Mouse (Mus musculus): Measurements from ENCODE around the gene Mars. TPM values are rescaled to one million over a fixed set of nuclear protein-coding genes. Genes with fewer than 3 reads are reported as not detected.

The Mars gene
- polyA plus RNA-seq, 1 experiment from 2014 or later: 132 TPM

DNA sequence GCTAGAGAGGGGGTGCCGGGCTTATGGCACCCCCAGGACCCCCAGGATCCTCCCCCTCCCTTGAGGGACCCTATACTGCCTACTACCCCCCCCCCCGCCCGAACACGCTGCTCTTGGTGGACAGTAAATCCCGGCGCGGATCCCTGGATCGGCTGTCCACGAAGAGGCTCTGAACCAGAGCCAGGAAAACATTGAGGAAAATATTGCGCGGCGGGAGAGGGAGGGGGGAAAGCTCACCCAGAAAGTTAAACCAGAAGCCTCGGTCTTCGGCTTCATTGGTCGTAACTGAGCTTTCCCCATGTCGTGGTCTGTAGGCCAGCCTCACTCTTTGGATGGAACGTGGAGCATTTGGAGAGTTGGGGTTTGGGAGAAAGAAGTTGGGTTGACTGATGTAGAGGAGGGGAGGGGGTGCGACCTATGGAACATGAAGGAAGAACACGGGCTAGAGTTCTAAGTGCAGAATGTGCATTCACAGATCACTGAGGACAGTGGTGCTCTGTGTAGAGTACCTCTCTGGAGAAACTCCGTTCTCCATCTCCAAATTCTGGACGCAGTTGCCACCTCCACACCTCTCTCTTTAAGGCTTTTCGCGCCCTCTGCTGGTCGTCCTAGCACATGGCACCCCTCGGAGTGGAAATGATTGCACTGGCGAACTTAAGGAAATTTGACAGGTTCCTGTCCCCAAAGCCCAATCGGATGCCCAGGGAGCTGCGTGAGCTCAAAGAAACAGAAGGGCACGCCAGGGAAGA is 30.5 kb upstream of the Mars start, which contains the start of gene Gli1:
Gli1 (minus strand) TSS at position 84 of the 749 bp plus-strand sequence.
- peak; percentile 48 for ATAC-seq (ENCODE audit: insufficient read depth)
- H3K27me3 ChIP-seq (ENCODE audit: insufficient read depth, low read length): peaks cover 15% of the 10 kb centered on the region; the same call in 1 of the 2 replicates
- H3K4me3 ChIP-seq (ENCODE audit: low read depth, low read length): peak within 1 kb of the TSS; percentile 57
- TF ChIP-seq CTCF (IDR thresholded peaks at IDR 0.05; ENCODE audit: low read depth): peak; percentile 95
- no peaks in the 10 kb centered on the region for H3K9me3 ChIP-seq (ENCODE audit: low read depth, low read length)
- H3K36me3 ChIP-seq (ENCODE audit: insufficient read depth): peaks cover 12% of the 10 kb centered on the region
- under 1% methylated on average over 29 of the region's 29 CpGs for WGBS
- peak within 1 kb of the TSS; percentile 66 for H3K9ac ChIP-seq
- no peaks in the 10 kb centered on the region for H3K4me1 ChIP-seq (ENCODE audit: insufficient read depth)
- H3K4me2 ChIP-seq: peak within 1 kb of the TSS; percentile 88
- peak; percentile 95 for DNase-seq
- H3K27ac ChIP-seq (ENCODE audit: low read depth): peak within 1 kb of the TSS; percentile 96

DNA sequence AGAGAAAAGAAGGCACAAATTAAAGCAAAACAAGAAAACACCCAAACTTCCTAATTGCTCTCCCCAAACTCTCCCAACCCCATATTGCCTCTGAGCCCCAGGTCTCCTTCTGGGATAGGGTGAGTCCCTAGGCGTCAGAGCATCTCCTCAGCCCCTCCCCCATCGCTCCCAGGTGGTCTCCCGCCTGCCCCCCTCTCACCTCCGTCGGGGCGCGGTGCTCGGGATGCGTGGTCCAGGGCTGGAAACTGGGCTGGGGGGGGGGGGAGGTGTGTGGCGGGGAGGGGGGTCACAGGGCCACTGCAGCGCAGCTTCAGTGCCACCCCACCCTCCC is 29.7 kb upstream of the Mars start:
- WGBS: 0% methylated on average over 11 of the region's 11 CpGs
- peak; percentile 59 for DNase-seq

DNA sequence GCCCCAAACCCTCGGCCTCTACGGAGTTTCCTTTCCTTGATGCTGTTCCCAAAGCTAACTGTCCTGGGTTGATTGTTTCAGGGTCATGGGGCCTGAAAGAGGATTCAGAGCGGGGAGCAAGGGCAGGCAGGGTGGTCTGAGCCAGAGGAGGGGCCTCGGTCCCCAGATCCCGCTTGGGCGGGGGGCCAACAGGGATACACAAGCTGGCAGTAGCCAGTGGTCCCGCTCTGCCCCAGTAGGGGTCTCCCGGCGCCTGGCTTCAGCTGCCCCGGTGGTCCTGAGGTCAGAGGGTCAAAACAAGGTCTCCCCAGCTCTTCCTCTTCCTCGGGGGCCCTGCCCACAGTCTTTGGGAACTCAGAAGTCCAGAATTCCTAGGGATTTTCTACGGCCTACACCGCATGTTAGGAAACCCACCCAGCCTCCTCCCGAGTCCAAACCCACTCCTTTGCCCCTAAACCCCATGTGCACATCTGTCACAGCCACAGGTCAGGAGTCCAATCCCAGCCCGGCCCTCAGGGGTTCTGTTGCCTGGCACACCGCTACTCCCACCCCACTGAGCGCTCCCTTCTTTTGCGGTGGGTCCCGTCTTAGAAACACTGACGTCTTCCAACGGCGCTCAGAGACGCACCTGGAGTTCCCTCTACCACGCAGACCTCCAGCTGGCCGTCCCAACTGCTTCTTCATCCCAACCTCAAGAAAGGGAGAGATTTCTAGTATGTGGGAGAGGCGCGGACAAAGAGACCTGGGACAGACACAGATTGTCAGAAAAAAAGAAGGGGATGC is 29.2 kb upstream of the Mars start:
- Histone ChIP-seq H3K9me3 (ENCODE audit: low read depth, low read length) (no peaks in the 10 kb centered on the region), H3K4me2 (peak overlapping the region; percentile 88), H3K27me3 (ENCODE audit: insufficient read depth, low read length) (peaks cover 15% of the 10 kb centered on the region; the same call in 1 of the 2 replicates), H3K27ac (ENCODE audit: low read depth) (peak overlapping the region; percentile 96), H3K36me3 (ENCODE audit: insufficient read depth) (peaks cover 23% of the 10 kb centered on the region), H3K9ac (peak overlapping the region; percentile 66), H3K4me3 (ENCODE audit: low read depth, low read length) (peak overlapping the region; percentile 57), H3K4me1 (ENCODE audit: insufficient read depth) (no peaks in the 10 kb centered on the region)
- DNase-seq (peak; percentile 80), ATAC-seq (ENCODE audit: insufficient read depth) (peak; percentile 16; the same call in 1 of the 2 replicates)
- peak; percentile 42 for TF ChIP-seq CTCF (IDR thresholded peaks at IDR 0.05; ENCODE audit: low read depth)
- WGBS: 1% methylated on average over 27 of the region's 27 CpGs

More for the DNA sequence above, 29.7 kb upstream of the Mars start:
- H3K9ac ChIP-seq: peak overlapping the region; percentile 66
- no peak for TF ChIP-seq CTCF (IDR thresholded peaks at IDR 0.05; ENCODE audit: low read depth)
- no peaks in the 10 kb centered on the region for H3K4me1 ChIP-seq (ENCODE audit: insufficient read depth)
- H3K27ac ChIP-seq (ENCODE audit: low read depth): peak overlapping the region; percentile 96
- peaks cover 15% of the 10 kb centered on the region; the same call in 1 of the 2 replicates for H3K27me3 ChIP-seq (ENCODE audit: insufficient read depth, low read length)
- H3K4me3 ChIP-seq (ENCODE audit: low read depth, low read length): peak overlapping the region; percentile 57
- H3K4me2 ChIP-seq: peak overlapping the region; percentile 88
- no peaks in the 10 kb centered on the region for H3K9me3 ChIP-seq (ENCODE audit: low read depth, low read length)
- peaks cover 20% of the 10 kb centered on the region for H3K36me3 ChIP-seq (ENCODE audit: insufficient read depth)
- ATAC-seq (ENCODE audit: insufficient read depth): 0 out of 2 replicates have a peak, but pooled peaks have one; percentile 5

GRCm38 (mm10) chr10:127339683-127340576 is 28.3 kb upstream of the Mars start:
- under 1% methylated on average over 40 of the region's 42 CpGs for WGBS
- H3K27me3 ChIP-seq (ENCODE audit: insufficient read depth, low read length): peaks cover 15% of the 10 kb centered on the region; the same call in 1 of the 2 replicates

DNA sequence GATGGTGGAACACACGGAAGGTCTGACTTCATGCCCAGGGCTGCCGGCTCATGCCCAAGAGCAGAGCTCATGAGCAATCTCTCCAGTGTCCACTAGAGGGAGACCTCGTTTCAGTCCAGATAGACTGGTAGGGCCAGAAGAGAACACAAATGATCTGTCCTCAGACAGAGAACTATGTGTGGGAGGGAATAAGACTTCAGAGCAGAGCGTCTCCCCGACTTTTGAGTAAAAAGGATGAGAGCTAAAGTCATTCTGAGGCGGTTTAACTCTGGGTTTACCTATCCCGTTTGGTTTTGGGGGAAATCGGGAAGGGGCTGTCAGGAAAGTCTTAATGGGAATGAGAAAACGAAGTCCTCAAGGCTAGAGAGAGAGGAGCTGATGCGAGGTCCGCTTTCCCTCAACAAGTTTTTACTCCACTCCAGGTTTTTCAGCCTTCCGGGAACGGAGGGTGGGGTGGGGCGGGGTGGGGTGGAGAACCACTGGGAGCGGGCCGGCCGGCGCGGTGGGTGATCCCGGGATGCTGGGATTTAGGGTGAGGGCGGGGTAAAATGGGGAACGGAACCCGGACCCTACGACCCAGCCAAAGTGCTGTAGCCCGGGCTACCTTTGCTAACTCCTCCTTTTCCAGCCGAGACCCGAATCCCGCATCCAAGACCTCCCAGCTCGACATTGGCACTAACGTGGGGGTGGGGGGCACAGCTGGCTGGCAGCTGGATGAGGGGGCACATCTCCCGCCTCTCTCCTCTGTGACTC is 27.5 kb upstream of the Mars start:
- under 1% methylated on average over 31 of the region's 31 CpGs for WGBS
- TF ChIP-seq CTCF (IDR thresholded peaks at IDR 0.05; ENCODE audit: low read depth): peak; percentile 95
- Histone ChIP-seq H3K4me2 (peak overlapping the region; percentile 88), H3K9me3 (ENCODE audit: low read depth, low read length) (no peaks in the 10 kb centered on the region), H3K4me1 (ENCODE audit: insufficient read depth) (no peaks in the 10 kb centered on the region), H3K4me3 (ENCODE audit: low read depth, low read length) (peak overlapping the region; percentile 57), H3K36me3 (ENCODE audit: insufficient read depth) (peaks cover 27% of the 10 kb centered on the region), H3K27ac (ENCODE audit: low read depth) (peak overlapping the region; percentile 96), H3K27me3 (ENCODE audit: insufficient read depth, low read length) (peaks cover 15% of the 10 kb centered on the region; the same call in 1 of the 2 replicates), H3K9ac (peak overlapping the region; percentile 66)
- ATAC-seq (ENCODE audit: insufficient read depth): peak; percentile 73
- peak; percentile 99 for DNase-seq

More at GRCm38 (mm10) chr10:127339683-127340576, 28.3 kb upstream of the Mars start:
- peak overlapping the region; percentile 66 for H3K9ac ChIP-seq
- no peaks in the 10 kb centered on the region for H3K4me1 ChIP-seq (ENCODE audit: insufficient read depth)
- H3K4me3 ChIP-seq (ENCODE audit: low read depth, low read length): peak overlapping the region; percentile 57
- peak; percentile 65 for ATAC-seq (ENCODE audit: insufficient read depth)
- H3K4me2 ChIP-seq: peak overlapping the region; percentile 88
- H3K9me3 ChIP-seq (ENCODE audit: low read depth, low read length): no peaks in the 10 kb centered on the region
- peak; percentile 90 for DNase-seq
- H3K36me3 ChIP-seq (ENCODE audit: insufficient read depth): peaks cover 23% of the 10 kb centered on the region
- H3K27ac ChIP-seq (ENCODE audit: low read depth): peak overlapping the region; percentile 96
- TF ChIP-seq CTCF (IDR thresholded peaks at IDR 0.05; ENCODE audit: low read depth): no peak
